ENCODE assay signal across 21 mouse cellular contexts in genomic region chr7:135593825-135594224, GRCm38 (mm10). TPM values are rescaled to one million over a fixed set of nuclear protein-coding genes. Genes with fewer than 3 reads are reported as not detected.
DNase-seq lines count a peak whose midpoint lies in the region; ATAC-seq and TF ChIP-seq lines count a peak whose summit lies in the region.
"Had no signal": no experiment of that assay in that cellular context is flagged by ENCODE, and none has a peak within 500 bp of the region (broad histone marks: within the 10 kb centered on the region; RNA-seq: fewer than 3 reads in every experiment).

No protein-coding gene starts in this region.

- no peak overlapping the region for H3K27ac ChIP-seq in heart, embryonic 12.5 days (ENCODE audit: poor library complexity, severe bottlenecking)
- 0 out of 2 replicates have a peak overlapping the region, but pooled peaks have one; percentile 52 for H3K27ac ChIP-seq in liver, postnatal 0 days (ENCODE audit: low read depth)
- H3K27ac ChIP-seq in cerebellum, adult 2 months (ENCODE audit: insufficient read depth, low read length): no peak overlapping the region
- H3K27ac ChIP-seq: embryonic facial prominence, embryonic 12.5 days; hindbrain, embryonic 12.5 days; midbrain, embryonic 12.5 days; neural tube, embryonic 13.5 days had no signal

- peak; percentile 85 for TF ChIP-seq EP300 in liver, postnatal 0 days (IDR thresholded peaks at IDR 0.05; ENCODE audit: low read depth)

- no peak overlapping the region for H3K4me2 ChIP-seq in heart, embryonic 12.5 days
- H3K4me2 ChIP-seq in liver, postnatal 0 days (ENCODE audit: low read depth, low read length): no peak overlapping the region
- H3K4me2 ChIP-seq: embryonic facial prominence, embryonic 12.5 days; hindbrain, embryonic 12.5 days; midbrain, embryonic 12.5 days; neural tube, embryonic 13.5 days had no signal

- no peak overlapping the region for H3K4me3 ChIP-seq in heart, embryonic 12.5 days
- H3K4me3 ChIP-seq in G1E (ENCODE audit: low read depth, low read length): no peak overlapping the region
- H3K4me3 ChIP-seq in liver, postnatal 0 days (ENCODE audit: low read depth, low read length): no peak overlapping the region
- H3K4me3 ChIP-seq in cerebellum, adult 2 months (replicated peaks; ENCODE audit: insufficient read depth, low read depth, low read length): no peak overlapping the region
- H3K4me3 ChIP-seq: embryonic facial prominence, embryonic 12.5 days; erythroblast, embryonic 14.5 days; hindbrain, embryonic 12.5 days; midbrain, embryonic 12.5 days; neural tube, embryonic 13.5 days had no signal

- 24% methylated on average over 3 of the region's 3 CpGs for WGBS in heart, embryonic 12.5 days
- 36% methylated on average over 3 of the region's 3 CpGs for WGBS in liver, postnatal 0 days (ENCODE audit: insufficient replicate concordance)
- WGBS in cerebellum, adult 2 months: 92% methylated on average over 3 of the region's 3 CpGs

- peaks cover 47% of the 10 kb centered on the region for H3K4me1 ChIP-seq in heart, embryonic 12.5 days (replicated peaks)
- peaks cover 97% of the 10 kb centered on the region for H3K4me1 ChIP-seq in G1E (ENCODE audit: insufficient read depth, low read depth, low read length)
- H3K4me1 ChIP-seq in liver, postnatal 0 days (ENCODE audit: insufficient read depth): peaks cover 52% of the 10 kb centered on the region
- H3K4me1 ChIP-seq in cerebellum, adult 2 months (ENCODE audit: control insufficient read depth, insufficient read depth, low read length): peaks cover 9% of the 10 kb centered on the region; the same call in 1 of the 2 replicates

- no peak overlapping the region for H3K9ac ChIP-seq in heart, embryonic 12.5 days
- H3K9ac ChIP-seq in liver, postnatal 0 days (replicated peaks): no peak overlapping the region
- H3K9ac ChIP-seq: embryonic facial prominence, embryonic 12.5 days; forebrain, postnatal 0 days; hindbrain, embryonic 12.5 days; midbrain, embryonic 12.5 days; neural tube, embryonic 13.5 days had no signal

- DNase-seq in heart, adult 11 months: no peak
- DNase-seq in G1E (ENCODE audit: low spot score) (peak; percentile 53), liver (peak; percentile 35)
- DNase-seq in liver, postnatal 0 days: no peak
- no peak for DNase-seq in cerebellum, adult 2 months
- DNase-seq: adrenal gland, postnatal 36 days; cerebellum, adult 18-20 months; cerebellum, postnatal 36 days; forebrain, postnatal 0 days; heart, postnatal 14 days; kidney, adult 8-10 months; kidney, postnatal 14 days; lung, adult 18-20 months; right cerebral cortex, adult 18-20 months had no signal

- H3K36me3 ChIP-seq in heart, embryonic 12.5 days: no peaks in the 10 kb centered on the region
- peaks cover 63% of the 10 kb centered on the region for H3K36me3 ChIP-seq in G1E (replicated peaks)
- H3K36me3 ChIP-seq in liver, postnatal 0 days (replicated peaks; ENCODE audit: insufficient read depth, low read length): no peaks in the 10 kb centered on the region
- H3K36me3 ChIP-seq: embryonic facial prominence, embryonic 12.5 days; hindbrain, embryonic 12.5 days; midbrain, embryonic 12.5 days; neural tube, embryonic 13.5 days had no signal

- peaks cover 32% of the 10 kb centered on the region for H3K27me3 ChIP-seq in heart, embryonic 12.5 days (replicated peaks)
- H3K27me3 ChIP-seq in G1E (ENCODE audit: insufficient read depth, low read length): no peaks in the 10 kb centered on the region
- H3K27me3 ChIP-seq in liver, postnatal 0 days (ENCODE audit: insufficient read depth, low read length): no peaks in the 10 kb centered on the region
- H3K27me3 ChIP-seq in cerebellum, adult 2 months (ENCODE audit: control insufficient read depth, insufficient read depth, low read length): no peaks in the 10 kb centered on the region
- H3K27me3 ChIP-seq: embryonic facial prominence, embryonic 12.5 days; hindbrain, embryonic 12.5 days; midbrain, embryonic 12.5 days; neural tube, embryonic 13.5 days had no signal

- TF ChIP-seq CTCF in G1E (IDR thresholded peaks at IDR 0.05; ENCODE audit: low read depth, low read length): no peak
- TF ChIP-seq CTCF in liver, postnatal 0 days (IDR thresholded peaks at IDR 0.05; ENCODE audit: low read depth): no peak
- TF ChIP-seq CTCF in cerebellum, adult 2 months (IDR thresholded peaks at IDR 0.05; ENCODE audit: borderline replicate concordance, insufficient read depth, low read depth, low read length): no peak

- no peaks in the 10 kb centered on the region for H3K9me3 ChIP-seq in heart, embryonic 12.5 days (replicated peaks)
- H3K9me3 ChIP-seq in G1E (replicated peaks): no peaks in the 10 kb centered on the region
- no peaks in the 10 kb centered on the region for H3K9me3 ChIP-seq in liver, postnatal 0 days (ENCODE audit: low read length)
- H3K9me3 ChIP-seq: embryonic facial prominence, embryonic 12.5 days; hindbrain, embryonic 12.5 days; midbrain, embryonic 12.5 days; neural tube, embryonic 13.5 days had no signal

- TF ChIP-seq POLR2A in cerebellum, adult 2 months (IDR thresholded peaks at IDR 0.05; ENCODE audit: borderline replicate concordance, insufficient read depth, low read length): no peak

- peak; percentile 63; the same call in 1 of the 2 replicates for ATAC-seq in heart, embryonic 12.5 days (ENCODE audit: insufficient number of reproducible peaks, low FRiP score)
- peak; percentile 67 for ATAC-seq in G1E (ENCODE audit: extremely low read depth, insufficient number of reproducible peaks, low FRiP score, poor library complexity, severe bottlenecking)
- ATAC-seq in liver, postnatal 0 days: peak; percentile 43
- no peak for ATAC-seq in monocyte, adult 5-6 weeks (replicated peaks; ENCODE audit: insufficient number of reproducible peaks, low FRiP score, low TSS enrichment, poor library complexity, severe bottlenecking)
- ATAC-seq: forebrain, postnatal 0 days had no signal

RNA-seq across cellular contexts. Expression of gene Ptpre, which starts 56.5 kb away (rescaled TPM):
- 2.7 and 2.8 TPM in 2 replicates for polyA plus RNA-seq in heart, embryonic 12.5 days (2016; fragmentation: Nextera tagmentation; extraction: Ambion mirVana)
- total RNA-seq in G1E (2014; fragmentation: Nextera tagmentation) (154 and 161 TPM in 2 replicates), G1E (2017) (109 and 119 TPM in 2 replicates)
- polyA plus RNA-seq in G1E (2012): 30.5 and 31.4 TPM in 2 replicates
- 3.5 and 3.9 TPM in 2 replicates for polyA plus RNA-seq in liver, postnatal 0 days (2015; fragmentation: Nextera tagmentation; extraction: Ambion mirVana)
- polyA plus RNA-seq in cerebellum, adult 2 months (2012; rRNA removed): 20.8 and 21.2 TPM in 2 replicates
- 157 to 186 TPM (median 183 TPM) in 3 replicates for total RNA-seq in monocyte, adult 5-6 weeks (2017)

Comparison
In these comparisons a context has a peak if more than half of its experiments do, and no peak if none do; other contexts are left out.
1. DNase-seq: peak in G1E (single experiment) and liver (single experiment); none in heart, adult 11 months (single experiment), liver, postnatal 0 days (single experiment) and cerebellum, adult 2 months (0 of 2).